Mouse (Mus musculus): Measurements from ENCODE around the gene Havcr2.
"Not testable (repeated sequence)": the region's sequence is repeated elsewhere in the genome, so short reads cannot be mapped to it uniquely, and the experiment has no call there.

The Havcr2 gene

GRCm38 (mm10) chr11:46454453-46455045 lies at the start of gene Havcr2:
TSS of gene Havcr2 (plus strand) at chr11:46454935.
- peak; percentile 41 for DNase-seq (ENCODE audit: low spot score)

- no peak for DNase-seq (ENCODE audit: low spot score)
These were observed 49.7 kb upstream of the Havcr2 start for GRCm38 (mm10) chr11:46404986-46405385.

- no peak for DNase-seq (ENCODE audit: low spot score)
These were observed 48.0 kb upstream of the Havcr2 start for GRCm38 (mm10) chr11:46406721-46407120.

- no peak for DNase-seq (ENCODE audit: low spot score)
These were observed 44.6 kb upstream of the Havcr2 start for GRCm38 (mm10) chr11:46410018-46410563.

- no peak for DNase-seq (ENCODE audit: low spot score)
These were observed 36.3 kb upstream of the Havcr2 start for GRCm38 (mm10) chr11:46418438-46418837.

GRCm38 (mm10) chr11:46418860-46419259 lies 35.9 kb upstream of the Havcr2 start:
- DNase-seq (ENCODE audit: low spot score), result no peak

GRCm38 (mm10) chr11:46421086-46421888 lies 33.4 kb upstream of the Havcr2 start:
- DNase-seq (ENCODE audit: low spot score), result no peak

- DNase-seq (ENCODE audit: low spot score), result not testable (repeated sequence)
These were observed 26.6 kb upstream of the Havcr2 start for GRCm38 (mm10) chr11:46428131-46428530.

- DNase-seq (ENCODE audit: low spot score), result no peak
These were observed 24.6 kb upstream of the Havcr2 start for GRCm38 (mm10) chr11:46430123-46430522.

- peak; percentile 72 for DNase-seq (ENCODE audit: low spot score)
These were observed 23.6 kb upstream of the Havcr2 start for GRCm38 (mm10) chr11:46431129-46431528.

GRCm38 (mm10) chr11:46435363-46435762 lies 19.4 kb upstream of the Havcr2 start:
- no peak for DNase-seq (ENCODE audit: low spot score)

- peak; percentile 98 for DNase-seq (ENCODE audit: low spot score)
These were observed 17.8 kb upstream of the Havcr2 start, which contains the start of gene Med7 for GRCm38 (mm10) chr11:46436760-46437458. TSS of gene Med7 (plus strand) at chr11:46436925.

- no peak for DNase-seq (ENCODE audit: low spot score)
These were observed 17.2 kb upstream of the Havcr2 start for GRCm38 (mm10) chr11:46437459-46438000.

GRCm38 (mm10) chr11:46439005-46439543 lies 15.7 kb upstream of the Havcr2 start:
- DNase-seq (ENCODE audit: low spot score), result no peak

- DNase-seq (ENCODE audit: low spot score), result no peak
These were observed 13.0 kb upstream of the Havcr2 start for GRCm38 (mm10) chr11:46441774-46442173.

- DNase-seq (ENCODE audit: low spot score), result no peak
These were observed 11.6 kb upstream of the Havcr2 start for GRCm38 (mm10) chr11:46443152-46443551.

- no peak for DNase-seq (ENCODE audit: low spot score)
These were observed 10.8 kb upstream of the Havcr2 start for GRCm38 (mm10) chr11:46443979-46444378.

- DNase-seq (ENCODE audit: low spot score), result no peak
These were observed 8.6 kb upstream of the Havcr2 start for GRCm38 (mm10) chr11:46446150-46446549.

- DNase-seq (ENCODE audit: low spot score), result no peak
These were observed 6.9 kb upstream of the Havcr2 start for GRCm38 (mm10) chr11:46447644-46448484.

- DNase-seq (ENCODE audit: low spot score), result no peak
These were observed 5.2 kb upstream of the Havcr2 start for GRCm38 (mm10) chr11:46449461-46450080.

GRCm38 (mm10) chr11:46459960-46460359 lies 5.2 kb downstream of the Havcr2 start:
- DNase-seq (ENCODE audit: low spot score), result no peak

Data from lung, postnatal 25 days (tissue).